Mouse (Mus musculus) liver, embryonic 14.5 days (tissue): Measurements from ENCODE around the gene Slc26a8. TPM values are rescaled to one million over a fixed set of nuclear protein-coding genes. Genes with fewer than 3 reads are reported as not detected.

Experiments
- ATAC-seq: fragments of 200-750 bp; cut with Nextera tagmentation; 2 replicates; pipeline ENCODE4 v1.8.0; 2017; ENCODE audit warnings: moderate number of reproducible peaks, mild to moderate bottlenecking, moderate library complexity; ENCODE audit not compliant: insufficient read depth
- DNase-seq, 3 experiments: peaks; one replicate each; pipeline ENCODE4 v3.0.0-alpha.2; 2012 to 2013; ENCODE audit warnings: low read depth in 3 of 3, low spot score in 3 of 3
- H3K27ac ChIP-seq: fragments of 300-500 bp; sonication (generic); 2 replicates; pipeline ENCODE4 v1.5.1; 2014; ENCODE audit warnings: moderate library complexity, mild to moderate bottlenecking, control low read depth, inconsistent platforms
- H3K27me3 ChIP-seq: fragments of 300-500 bp; sonication (generic); 2 replicates; pipeline ENCODE4 v1.6.1; 2014; ENCODE audit warnings: mild to moderate bottlenecking, low read length, moderate library complexity; ENCODE audit not compliant: control insufficient read depth, insufficient read depth
- H3K36me3 ChIP-seq: fragments of 300-500 bp; sonication (generic); replicated peaks from 2 replicates; pipeline ENCODE4 v1.6.1; 2014; ENCODE audit warnings: low read depth; ENCODE audit not compliant: control insufficient read depth, insufficient read depth
- H3K4me1 ChIP-seq, 2 experiments: fragments of 200-500 bp in 1 of 2; fragments of 300-500 bp in 1 of 2; sonication (generic) in 1 of 2; replicated peaks; 2 replicates each; pipeline ENCODE4 v1.6.1; 2012 to 2014; ENCODE audit warnings: antibody characterized with exemption in 1 of 2, inconsistent platforms in 1 of 2, low read length in 1 of 2; ENCODE audit not compliant: control insufficient read depth in 2 of 2, insufficient read depth in 2 of 2
- H3K4me2 ChIP-seq: fragments of 300-500 bp; sonication (generic); 2 replicates; pipeline ENCODE4 v1.6.1; 2014; ENCODE audit warnings: low read depth, mild to moderate bottlenecking, control low read depth, moderate library complexity
- H3K4me3 ChIP-seq, 2 experiments: fragments of 200-500 bp in 1 of 2; fragments of 300-500 bp in 1 of 2; sonication (generic) in 1 of 2; 2 replicates each; pipeline ENCODE4 v1.5.1; 2012 to 2014; ENCODE audit warnings: low read depth in 2 of 2, low read length in 2 of 2, mild to moderate bottlenecking in 2 of 2, control low read depth in 1 of 2, inconsistent platforms in 1 of 2, moderate library complexity in 1 of 2; ENCODE audit not compliant: insufficient read depth in 1 of 2
- H3K9ac ChIP-seq: fragments of 300-500 bp; sonication (generic); replicated peaks from 2 replicates; pipeline ENCODE4 v1.6.1; 2014; ENCODE audit warnings: mild to moderate bottlenecking, control low read depth, moderate library complexity
- H3K9me3 ChIP-seq: fragments of 300-500 bp; sonication (generic); 2 replicates; pipeline ENCODE4 v1.6.1; 2016; ENCODE audit warnings: low read length, mixed read lengths; ENCODE audit not compliant: control insufficient read depth
- CTCF ChIP-seq: IDR thresholded peaks from 2 replicates; pipeline ENCODE4 v1.5.1; 2016; ENCODE audit warnings: antibody characterized with exemption, low read depth, control low read depth
- EP300 ChIP-seq: IDR thresholded peaks from 2 replicates; pipeline ENCODE4 v1.6.1; 2016; ENCODE audit warnings: antibody characterized with exemption, low read depth
- WGBS: fragments of 180-500 bp; shearing (Covaris S2); extraction: QIAGEN DNeasy Blood & Tissue Kit; methylation state at CpG from one replicate; pipeline ENCODE4 v1.1.7; 2014; ENCODE audit not compliant: insufficient replicate concordance; 5-methylcytosine and 5-hydroxymethylcytosine counted together
- polyA plus RNA-seq, 2 experiments: library from polyadenylated mRNA; depleted of rRNA in 1 of 2; stranded (reverse) in 1 of 2; unstranded in 1 of 2; fragments of >200 nt; fragmentation: Nextera tagmentation in 1 of 2; extraction: Ambion mirVana in 1 of 2; gene quantifications; 2 replicates each; pipeline versions ENCODE4 v1.2.1 to v1.2.3; 2012 to 2014

The Slc26a8 gene
- polyA plus RNA-seq, 2 experiments: 0.11 to 0.35 TPM

DNA sequence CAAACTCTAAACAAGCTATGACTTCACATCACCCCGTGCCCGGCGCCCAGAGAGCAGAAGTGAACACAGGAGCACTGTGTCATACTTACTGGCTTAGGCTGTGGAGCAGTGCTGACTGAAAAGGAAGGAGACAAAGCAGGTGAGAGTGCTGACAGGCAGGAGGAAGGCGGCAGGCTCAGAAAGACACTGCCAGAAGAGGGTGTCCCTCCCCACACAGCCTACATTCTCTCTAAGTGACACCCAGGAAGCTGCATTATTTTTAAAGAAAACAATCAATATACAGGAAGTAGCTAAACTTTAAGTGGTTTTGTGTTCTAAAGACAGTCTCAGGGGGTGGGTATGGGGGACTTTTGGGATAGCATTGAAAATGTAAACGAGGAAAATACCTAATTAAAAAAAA lies 89.3 kb downstream of the Slc26a8 start:
- Histone ChIP-seq H3K4me1 (no peaks in the 10 kb centered on the region), H3K27me3 (no peaks in the 10 kb centered on the region), H3K36me3 (peaks cover 27% of the 10 kb centered on the region), H3K4me3 (no peak overlapping the region), H3K9me3 (no peaks in the 10 kb centered on the region), H3K27ac (no peak overlapping the region), H3K4me2 (no peak overlapping the region), H3K9ac (no peak overlapping the region)
- 75% methylated on average over 5 of the region's 5 CpGs for WGBS
- ATAC-seq: no peak
- TF ChIP-seq CTCF: no peak
- TF ChIP-seq EP300: no peak
- no peak for DNase-seq

DNA sequence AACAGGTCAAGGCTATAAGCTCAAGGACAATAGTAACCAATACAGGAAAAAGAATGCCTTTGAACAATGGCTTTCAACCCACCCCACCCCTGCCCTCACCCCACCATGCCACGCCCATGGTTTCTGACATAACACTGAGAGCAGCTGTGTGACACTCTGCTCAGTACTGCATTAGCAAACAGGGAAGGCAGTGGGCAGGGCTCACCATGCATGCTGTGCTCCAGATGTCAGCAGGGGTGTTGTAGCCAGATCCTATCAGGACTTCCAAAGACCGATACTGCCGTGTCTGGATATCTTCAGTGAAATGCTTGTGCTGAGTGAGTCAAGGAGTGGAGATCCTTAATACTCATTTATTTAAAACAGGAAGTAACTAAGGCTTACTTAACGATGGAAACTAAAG lies 96.1 kb downstream of the Slc26a8 start:
- 46% methylated on average over 4 of the region's 4 CpGs for WGBS

DNA sequence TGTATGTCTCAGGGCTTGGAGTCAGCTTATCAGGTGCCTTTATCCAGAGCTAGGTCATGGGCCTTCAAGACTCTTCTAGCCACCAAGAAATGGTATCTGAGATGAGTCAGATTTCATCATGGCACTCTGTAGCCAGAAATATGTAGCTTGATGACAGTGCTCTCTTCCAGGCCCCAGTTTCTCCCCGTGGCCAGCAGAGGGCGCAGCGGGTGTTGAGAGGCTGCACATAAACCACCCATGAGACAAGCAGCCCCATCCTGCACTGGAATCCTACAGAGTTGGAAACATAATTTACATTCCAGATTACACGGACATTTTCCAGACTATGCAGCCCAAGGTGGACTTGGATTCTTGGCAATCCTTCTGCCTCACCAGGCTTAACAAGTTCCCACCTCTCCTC lies 97.0 kb downstream of the Slc26a8 start:
- Histone ChIP-seq H3K4me2 (no peak overlapping the region), H3K9ac (no peak overlapping the region), H3K9me3 (no peaks in the 10 kb centered on the region), H3K27me3 (no peaks in the 10 kb centered on the region), H3K27ac (no peak overlapping the region), H3K4me1 (no peaks in the 10 kb centered on the region), H3K4me3 (no peak overlapping the region), H3K36me3 (peaks cover 38% of the 10 kb centered on the region)
- ATAC-seq (no peak), DNase-seq (peak; percentile 41 to 55 (median 42))
- TF ChIP-seq EP300 (no peak), CTCF (peak; percentile 94)
- 13% methylated on average over 4 of the region's 4 CpGs for WGBS

More for the DNA sequence above, 96.1 kb downstream of the Slc26a8 start:
- TF ChIP-seq CTCF (no peak), EP300 (no peak)
- DNase-seq (no peak), ATAC-seq (no peak)
- Histone ChIP-seq H3K4me1 (no peaks in the 10 kb centered on the region), H3K36me3 (peaks cover 37% of the 10 kb centered on the region), H3K4me3 (no peak overlapping the region), H3K4me2 (no peak overlapping the region), H3K27ac (no peak overlapping the region), H3K9ac (no peak overlapping the region), H3K9me3 (no peaks in the 10 kb centered on the region), H3K27me3 (no peaks in the 10 kb centered on the region)

DNA sequence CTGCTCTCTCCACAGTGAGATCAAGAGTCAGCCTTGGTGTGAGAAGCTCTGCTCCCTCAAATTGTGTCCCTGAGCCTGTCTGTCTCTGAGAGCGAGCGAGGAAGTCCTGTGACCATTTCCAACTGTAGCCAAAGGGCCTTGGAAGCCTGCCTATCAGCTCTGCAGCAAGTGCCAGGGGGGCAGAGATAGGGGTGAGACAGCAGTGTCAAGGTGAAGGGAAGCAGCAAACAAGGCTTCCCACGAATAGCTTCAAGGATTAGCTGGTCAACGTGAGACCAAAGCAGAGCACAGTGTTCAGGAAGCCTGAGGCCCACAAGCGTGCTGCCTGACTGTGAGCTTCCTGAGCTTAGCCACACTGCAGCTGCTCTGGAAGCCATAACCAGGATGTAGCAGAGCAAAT lies 98.6 kb downstream of the Slc26a8 start:
- peaks cover 32% of the 10 kb centered on the region for H3K36me3 ChIP-seq
- WGBS: 68% methylated on average over 5 of the region's 5 CpGs
- TF ChIP-seq EP300 (no peak), CTCF (no peak)

DNA sequence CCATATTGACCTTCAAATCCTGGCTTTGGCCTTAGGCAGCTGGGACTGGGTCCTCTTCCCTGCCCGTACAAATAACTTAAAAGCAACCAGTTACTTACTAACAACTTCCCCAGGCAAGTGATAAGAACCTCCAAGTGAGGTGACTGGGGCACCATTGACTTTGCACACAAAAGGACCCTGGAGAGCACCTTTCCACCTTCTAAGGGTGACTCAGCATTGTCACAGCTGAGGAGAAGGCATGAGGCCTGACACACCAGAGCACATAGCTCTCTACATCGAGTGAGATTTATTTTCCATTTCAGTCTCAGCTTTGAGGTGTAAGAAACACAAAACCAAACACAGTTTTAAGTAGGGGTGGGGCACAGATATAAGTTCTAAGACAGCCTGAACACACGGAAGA lies 99.4 kb downstream of the Slc26a8 start:
- Histone ChIP-seq H3K9ac (no peak overlapping the region), H3K27ac (no peak overlapping the region), H3K36me3 (peaks cover 32% of the 10 kb centered on the region), H3K4me1 (no peaks in the 10 kb centered on the region), H3K4me2 (no peak overlapping the region), H3K27me3 (no peaks in the 10 kb centered on the region), H3K4me3 (no peak overlapping the region), H3K9me3 (no peaks in the 10 kb centered on the region)
- no peak for ATAC-seq
- WGBS: 73% methylated on average over 3 of the region's 3 CpGs
- no peak for DNase-seq
- TF ChIP-seq EP300: no peak
- TF ChIP-seq CTCF: no peak

More for the DNA sequence above, 98.6 kb downstream of the Slc26a8 start:
- Histone ChIP-seq H3K4me1 (no peaks in the 10 kb centered on the region), H3K4me2 (no peak overlapping the region), H3K4me3 (no peak overlapping the region), H3K27ac (no peak overlapping the region), H3K27me3 (no peaks in the 10 kb centered on the region), H3K9ac (no peak overlapping the region), H3K9me3 (no peaks in the 10 kb centered on the region)
- no peak for DNase-seq
- no peak for ATAC-seq
